Mouse (Mus musculus): ENCODE measurements around the gene Mob2. TPM values are rescaled to one million over a fixed set of nuclear protein-coding genes. Genes with fewer than 3 reads are reported as not detected.

The Mob2 gene
- polyA plus RNA-seq, 1 experiment from 2014 or later, result 64.3 TPM

DNA sequence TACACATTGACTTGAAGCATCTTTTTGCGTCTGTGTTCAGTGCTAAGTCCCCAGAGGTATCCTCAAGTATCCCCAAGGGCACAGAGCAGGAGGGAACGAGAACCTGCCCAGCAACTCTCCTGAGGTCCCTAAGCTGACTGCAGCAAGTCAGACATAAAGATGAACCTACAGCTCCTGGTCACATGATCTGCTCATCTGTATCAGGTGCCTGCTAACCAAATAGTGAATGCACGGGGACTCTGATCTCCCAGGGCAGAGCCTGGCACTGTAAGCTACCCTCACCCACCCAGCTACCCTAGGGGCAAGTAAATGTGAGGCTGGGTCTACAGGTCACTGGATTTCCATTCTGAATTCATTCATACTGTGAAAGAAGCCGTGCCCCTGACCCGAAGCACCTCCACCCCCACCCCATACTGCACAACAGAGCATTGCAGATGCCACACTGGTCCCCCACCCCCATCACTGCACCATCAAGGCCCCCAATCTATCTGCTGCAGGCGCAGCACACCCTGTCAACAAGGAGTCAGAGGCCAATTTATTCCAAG, 32.9 kb upstream of the Mob2 start:
- DNase-seq (ENCODE audit: low spot score) (no peak), ATAC-seq (replicated peaks; ENCODE audit: low FRiP score, low read depth) (no peak)
- Histone ChIP-seq H3K4me2 (ENCODE audit: low read length) (peak overlapping the region; percentile 76), H3K9ac (ENCODE audit: low read depth, low read length) (no peak overlapping the region), H3K4me1 (replicated peaks; ENCODE audit: insufficient read depth, low read length) (no peaks in the 10 kb centered on the region), H3K27ac (no peak overlapping the region), H3K27me3 (ENCODE audit: insufficient read depth, low read length) (peaks cover 18% of the 10 kb centered on the region; the same call in 1 of the 2 replicates), H3K9me3 (replicated peaks; ENCODE audit: low read length) (no peaks in the 10 kb centered on the region), H3K36me3 (ENCODE audit: insufficient read depth, low read length) (no peaks in the 10 kb centered on the region), H3K4me3 (replicated peaks; ENCODE audit: low read depth, low read length) (peak overlapping the region; percentile 59)
- WGBS, result 38% methylated on average over 6 of the region's 6 CpGs
- TF ChIP-seq CTCF (IDR thresholded peaks at IDR 0.05; ENCODE audit: low read depth), result no peak

DNA sequence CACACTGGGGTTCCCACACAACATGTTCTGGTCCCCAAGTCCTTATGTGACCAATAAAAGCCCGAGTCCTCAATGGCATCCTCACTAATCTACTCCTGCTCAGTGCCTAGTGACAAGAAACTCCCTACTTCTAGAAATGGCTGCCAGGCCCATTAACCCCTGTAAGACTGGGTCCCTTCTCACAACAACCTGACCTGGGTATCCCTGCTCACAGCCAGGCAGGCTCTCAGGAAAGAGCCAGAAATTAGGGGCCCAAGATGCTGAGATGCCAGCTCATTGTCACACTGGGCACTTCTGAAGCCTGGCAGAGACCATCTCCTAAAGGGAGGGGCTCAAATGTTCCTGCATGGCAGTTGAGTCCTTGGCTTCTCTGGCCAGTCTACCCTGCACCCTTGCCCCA, 32.1 kb upstream of the Mob2 start:
- TF ChIP-seq CTCF (IDR thresholded peaks at IDR 0.05; ENCODE audit: low read depth), result no peak
- Histone ChIP-seq H3K36me3 (ENCODE audit: insufficient read depth, low read length) (no peaks in the 10 kb centered on the region), H3K4me1 (replicated peaks; ENCODE audit: insufficient read depth, low read length) (no peaks in the 10 kb centered on the region), H3K4me2 (ENCODE audit: low read length) (no peak overlapping the region), H3K27ac (no peak overlapping the region), H3K9ac (ENCODE audit: low read depth, low read length) (no peak overlapping the region), H3K27me3 (ENCODE audit: insufficient read depth, low read length) (peaks cover 18% of the 10 kb centered on the region; the same call in 1 of the 2 replicates), H3K4me3 (replicated peaks; ENCODE audit: low read depth, low read length) (no peak overlapping the region), H3K9me3 (replicated peaks; ENCODE audit: low read length) (no peaks in the 10 kb centered on the region)
- WGBS, result 53% methylated on average over 1 of the region's 1 CpGs
- no peak for DNase-seq (ENCODE audit: low spot score)
- ATAC-seq (replicated peaks; ENCODE audit: low FRiP score, low read depth), result no peak

DNA sequence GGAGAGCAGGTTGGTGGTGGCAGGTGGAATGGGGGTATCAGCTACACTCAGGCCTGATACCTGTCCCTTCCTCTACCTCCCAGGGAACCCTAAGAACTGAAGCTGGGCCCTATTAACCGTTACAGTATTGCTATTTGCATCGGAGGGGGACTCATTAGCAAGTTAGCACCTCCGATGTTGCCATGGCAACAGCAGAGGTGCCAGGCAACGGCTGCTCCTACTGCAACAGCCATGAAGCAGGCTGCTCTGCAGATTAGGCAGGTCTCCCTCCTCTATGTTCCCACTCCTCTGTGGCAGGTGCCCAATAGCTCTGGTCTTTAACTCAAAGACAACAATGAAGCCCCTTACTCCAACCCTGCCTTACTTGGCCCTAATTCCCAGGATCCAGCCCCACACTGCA, 31.0 kb upstream of the Mob2 start:
- no peak overlapping the region for H3K4me2 ChIP-seq (ENCODE audit: low read length)
- 12% methylated on average over 4 of the region's 4 CpGs for WGBS
- DNase-seq (ENCODE audit: low spot score) (no peak), ATAC-seq (replicated peaks; ENCODE audit: low FRiP score, low read depth) (no peak)
- no peak overlapping the region for H3K9ac ChIP-seq (ENCODE audit: low read depth, low read length)
- H3K27me3 ChIP-seq (ENCODE audit: insufficient read depth, low read length), result peaks cover 10% of the 10 kb centered on the region; the same call in 1 of the 2 replicates
- H3K4me3 ChIP-seq (replicated peaks; ENCODE audit: low read depth, low read length), result no peak overlapping the region
- no peaks in the 10 kb centered on the region for H3K4me1 ChIP-seq (replicated peaks; ENCODE audit: insufficient read depth, low read length)
- H3K27ac ChIP-seq, result no peak overlapping the region
- no peaks in the 10 kb centered on the region for H3K36me3 ChIP-seq (ENCODE audit: insufficient read depth, low read length)
- no peak for TF ChIP-seq CTCF (IDR thresholded peaks at IDR 0.05; ENCODE audit: low read depth)
- H3K9me3 ChIP-seq (replicated peaks; ENCODE audit: low read length), result no peaks in the 10 kb centered on the region

DNA sequence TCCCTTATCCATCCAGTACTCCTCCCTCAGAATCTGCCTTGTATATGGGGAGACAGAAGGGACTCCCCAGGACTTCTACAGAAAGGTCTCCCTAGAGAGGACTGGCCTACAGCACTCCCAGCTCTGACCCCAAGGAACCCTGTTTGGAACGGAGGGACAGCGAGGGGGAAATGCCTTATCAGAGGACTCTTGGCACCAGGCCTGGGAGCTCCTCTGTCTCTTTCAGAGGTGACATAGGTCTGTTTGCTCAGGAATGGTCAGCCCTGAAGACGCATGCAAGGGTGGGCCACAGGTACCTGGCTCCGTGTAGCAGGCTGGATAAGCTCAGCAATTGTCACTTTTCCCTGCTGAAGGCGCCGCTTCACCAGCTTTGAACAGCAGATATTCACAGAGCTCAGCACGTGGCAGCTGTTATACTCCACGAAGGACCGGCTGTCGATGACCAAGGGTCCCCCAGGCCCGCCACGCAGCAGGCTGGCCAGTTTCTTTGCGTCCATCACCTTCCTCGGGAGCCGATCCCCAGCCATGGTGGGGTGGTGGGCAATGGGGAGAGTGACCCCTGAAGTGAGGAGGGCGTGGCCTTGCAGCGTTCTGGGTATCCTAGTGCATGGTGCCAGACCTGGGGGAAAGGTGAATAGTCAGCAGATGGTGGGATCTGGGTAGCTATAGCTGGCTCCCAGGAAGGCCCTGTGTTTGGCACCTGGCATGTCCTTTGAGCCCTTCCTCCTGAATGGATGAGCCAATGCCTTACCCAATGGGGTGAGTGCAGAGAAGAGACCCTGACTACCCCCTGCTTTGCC, 29.0 kb upstream of the Mob2 start:
- H3K4me2 ChIP-seq (ENCODE audit: low read length), result no peak overlapping the region
- no peak for ATAC-seq (replicated peaks; ENCODE audit: low FRiP score, low read depth)
- H3K36me3 ChIP-seq (ENCODE audit: insufficient read depth, low read length), result no peaks in the 10 kb centered on the region
- H3K4me3 ChIP-seq (replicated peaks; ENCODE audit: low read depth, low read length), result no peak overlapping the region
- H3K27me3 ChIP-seq (ENCODE audit: insufficient read depth, low read length), result peaks cover 4% of the 10 kb centered on the region; the same call in 1 of the 2 replicates
- 52% methylated on average over 17 of the region's 17 CpGs for WGBS
- TF ChIP-seq CTCF (IDR thresholded peaks at IDR 0.05; ENCODE audit: low read depth), result no peak
- no peaks in the 10 kb centered on the region for H3K9me3 ChIP-seq (replicated peaks; ENCODE audit: low read length)
- H3K27ac ChIP-seq, result no peak overlapping the region
- no peak overlapping the region for H3K9ac ChIP-seq (ENCODE audit: low read depth, low read length)
- DNase-seq (ENCODE audit: low spot score), result no peak
- H3K4me1 ChIP-seq (replicated peaks; ENCODE audit: insufficient read depth, low read length), result no peaks in the 10 kb centered on the region

DNA sequence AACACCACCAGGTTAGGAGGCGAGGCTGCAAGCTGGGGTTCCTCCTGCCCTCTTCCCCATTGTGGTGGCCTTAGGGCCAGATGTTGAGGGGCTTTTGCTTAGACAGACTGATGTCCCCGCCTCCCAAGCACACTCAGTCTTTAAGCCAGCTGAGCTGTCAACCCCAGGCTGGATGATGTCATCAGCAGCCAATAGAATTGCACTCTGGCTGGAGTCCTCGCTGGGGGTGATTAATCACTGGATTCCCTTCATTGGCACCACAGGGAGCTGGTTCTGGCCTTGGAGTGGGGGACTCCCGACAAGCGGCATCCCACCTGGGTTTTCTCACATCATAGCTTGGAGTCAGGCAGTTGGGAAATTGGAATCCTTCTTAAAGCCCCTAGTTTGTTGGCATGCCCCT, 28.0 kb upstream of the Mob2 start:
- H3K4me1 ChIP-seq (replicated peaks; ENCODE audit: insufficient read depth, low read length), result no peaks in the 10 kb centered on the region
- ATAC-seq (replicated peaks; ENCODE audit: low FRiP score, low read depth), result peak; percentile 62
- no peak overlapping the region for H3K27ac ChIP-seq
- 10% methylated on average over 5 of the region's 5 CpGs for WGBS
- H3K36me3 ChIP-seq (ENCODE audit: insufficient read depth, low read length), result no peaks in the 10 kb centered on the region
- H3K4me3 ChIP-seq (replicated peaks; ENCODE audit: low read depth, low read length), result no peak overlapping the region
- no peak for TF ChIP-seq CTCF (IDR thresholded peaks at IDR 0.05; ENCODE audit: low read depth)
- H3K9ac ChIP-seq (ENCODE audit: low read depth, low read length), result no peak overlapping the region
- H3K4me2 ChIP-seq (ENCODE audit: low read length), result no peak overlapping the region
- H3K9me3 ChIP-seq (replicated peaks; ENCODE audit: low read length), result no peaks in the 10 kb centered on the region
- H3K27me3 ChIP-seq (ENCODE audit: insufficient read depth, low read length), result no peaks in the 10 kb centered on the region; the same call in 1 of the 2 replicates
- peak; percentile 61 for DNase-seq (ENCODE audit: low spot score)

DNA sequence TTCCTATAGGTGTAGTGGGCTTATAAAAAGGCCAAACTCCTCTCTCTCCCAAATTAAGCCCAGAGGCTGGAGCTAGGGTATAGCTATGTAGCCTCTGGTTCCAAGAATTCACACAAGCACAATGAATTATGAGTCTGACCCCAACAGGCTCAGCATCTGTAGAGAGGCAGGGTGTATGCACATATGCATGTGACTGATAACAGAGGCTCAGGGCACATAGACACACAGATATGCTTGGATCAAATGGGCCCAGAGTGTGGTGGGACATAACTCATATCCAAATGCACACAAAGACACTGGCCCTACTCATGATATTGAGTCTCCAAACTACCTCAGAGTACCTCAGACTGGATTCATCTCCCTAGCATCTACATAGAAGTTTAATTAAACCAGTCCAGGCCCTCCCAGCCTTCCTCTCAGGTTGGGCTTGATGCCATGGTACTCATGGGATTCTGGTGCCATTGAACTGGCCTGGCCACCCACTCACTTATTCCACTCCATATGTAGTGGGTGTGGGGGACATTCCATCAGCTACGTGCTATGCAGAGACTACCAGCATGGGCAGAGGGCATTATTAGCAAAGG, 26.3 kb upstream of the Mob2 start:
- no peaks in the 10 kb centered on the region for H3K9me3 ChIP-seq (replicated peaks; ENCODE audit: low read length)

More for the DNA sequence above, 26.3 kb upstream of the Mob2 start:
- DNase-seq (ENCODE audit: low spot score), result no peak
- no peak overlapping the region for H3K4me3 ChIP-seq (replicated peaks; ENCODE audit: low read depth, low read length)
- H3K36me3 ChIP-seq (ENCODE audit: insufficient read depth, low read length), result no peaks in the 10 kb centered on the region
- no peak for ATAC-seq (replicated peaks; ENCODE audit: low FRiP score, low read depth)
- no peak overlapping the region for H3K4me2 ChIP-seq (ENCODE audit: low read length)
- H3K27me3 ChIP-seq (ENCODE audit: insufficient read depth, low read length), result 0 out of 2 replicates have a peak, but pooled peaks cover 9% of the 10 kb centered on the region
- H3K4me1 ChIP-seq (replicated peaks; ENCODE audit: insufficient read depth, low read length), result no peaks in the 10 kb centered on the region
- no peak overlapping the region for H3K27ac ChIP-seq
- no peak for TF ChIP-seq CTCF (IDR thresholded peaks at IDR 0.05; ENCODE audit: low read depth)
- no peak overlapping the region for H3K9ac ChIP-seq (ENCODE audit: low read depth, low read length)
- WGBS, result 75% methylated on average over 1 of the region's 1 CpGs
